ENCODE assay signal across 9 mouse cellular contexts in the genomic region with DNA sequence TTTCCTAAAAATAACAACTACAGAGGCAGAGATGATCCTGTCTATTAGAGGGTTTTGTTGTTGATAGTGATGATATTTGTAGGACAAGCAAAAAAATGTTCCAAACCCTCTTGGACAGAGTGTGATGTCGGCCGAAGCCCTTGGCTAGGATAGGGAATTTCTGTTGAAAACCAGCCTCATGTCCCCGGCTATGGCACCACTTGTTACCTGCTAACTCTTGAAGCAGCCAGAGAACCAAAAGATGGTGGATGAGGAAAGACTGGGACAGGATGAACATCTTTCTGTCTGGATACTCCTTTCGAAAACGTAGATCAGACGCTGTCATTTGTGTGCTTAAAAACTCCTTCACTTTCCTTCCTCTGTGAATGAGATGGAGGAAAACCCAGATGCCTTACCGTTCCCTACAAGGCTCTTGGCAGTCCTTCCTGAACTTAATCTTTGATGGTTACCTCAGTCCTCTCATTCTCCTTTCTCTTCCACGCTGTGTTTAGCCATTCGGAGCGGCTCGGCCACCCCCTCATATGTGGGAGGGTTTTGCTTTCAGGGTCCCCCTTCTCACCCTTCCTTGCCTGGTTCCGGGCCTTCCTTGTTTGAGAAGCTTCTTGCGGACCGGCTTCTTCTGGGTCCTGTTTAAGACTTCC. TPM values are rescaled to one million over a fixed set of nuclear protein-coding genes. Genes with fewer than 3 reads are reported as not detected.
DNase-seq lines count a peak whose midpoint lies in the region; ATAC-seq lines count a peak whose summit lies in the region.
"Had no signal": no experiment of that assay in that cellular context is flagged by ENCODE, and none has a peak within 500 bp of the region (broad histone marks: within the 10 kb centered on the region; RNA-seq: fewer than 3 reads in every experiment).

No protein-coding gene starts in this region.

- no peak for ATAC-seq in hindbrain, embryonic 16.5 days
- ATAC-seq in midbrain, embryonic 16.5 days = no peak

- peak overlapping the region; percentile 82 for H3K4me2 ChIP-seq in hindbrain, embryonic 16.5 days (ENCODE audit: low read length)
- peak overlapping the region; percentile 93 for H3K4me2 ChIP-seq in midbrain, embryonic 16.5 days (ENCODE audit: low read length)

- H3K9ac ChIP-seq in hindbrain, embryonic 16.5 days (ENCODE audit: low read depth, low read length) = peak overlapping the region; percentile 97
- peak overlapping the region; percentile 95 for H3K9ac ChIP-seq in midbrain, embryonic 16.5 days (ENCODE audit: low read depth, low read length)

- peaks cover 28% of the 10 kb centered on the region for H3K4me1 ChIP-seq in embryonic facial prominence, embryonic 10.5 days
- peaks cover 27% of the 10 kb centered on the region for H3K4me1 ChIP-seq in hindbrain, embryonic 16.5 days (ENCODE audit: control insufficient read depth, insufficient read depth, low read depth, low read length)
- H3K4me1 ChIP-seq in midbrain, embryonic 16.5 days (ENCODE audit: control insufficient read depth, insufficient read depth, low read length) = peaks cover 24% of the 10 kb centered on the region

- peaks cover 25% of the 10 kb centered on the region for H3K27me3 ChIP-seq in embryonic facial prominence, embryonic 10.5 days (replicated peaks; ENCODE audit: low read depth, poor library complexity, severe bottlenecking)
- no peaks in the 10 kb centered on the region for H3K27me3 ChIP-seq in hindbrain, embryonic 16.5 days (replicated peaks; ENCODE audit: control insufficient read depth, insufficient read depth, low read length)
- no peaks in the 10 kb centered on the region for H3K27me3 ChIP-seq in midbrain, embryonic 16.5 days (ENCODE audit: control insufficient read depth, insufficient read depth, low read depth, low read length)

- no peak overlapping the region for H3K27ac ChIP-seq in embryonic facial prominence, embryonic 10.5 days (replicated peaks)
- H3K27ac ChIP-seq in hindbrain, embryonic 16.5 days (ENCODE audit: low read depth, low read length) = no peak overlapping the region; the same call in 1 of the 2 replicates
- H3K27ac ChIP-seq in midbrain, embryonic 16.5 days (ENCODE audit: low read length) = no peak overlapping the region

- WGBS in embryonic facial prominence, embryonic 10.5 days = 74% methylated on average over 14 of the region's 14 CpGs
- 61% methylated on average over 14 of the region's 14 CpGs for WGBS in hindbrain, embryonic 16.5 days
- WGBS in midbrain, embryonic 16.5 days = 62% methylated on average over 14 of the region's 14 CpGs

- H3K9me3 ChIP-seq in embryonic facial prominence, embryonic 10.5 days = no peaks in the 10 kb centered on the region
- no peaks in the 10 kb centered on the region for H3K9me3 ChIP-seq in hindbrain, embryonic 16.5 days (ENCODE audit: control insufficient read depth, low read length)
- no peaks in the 10 kb centered on the region for H3K9me3 ChIP-seq in midbrain, embryonic 16.5 days (replicated peaks; ENCODE audit: control insufficient read depth, low read length, poor library complexity, severe bottlenecking)

- peak overlapping the region; percentile 95 for H3K4me3 ChIP-seq in embryonic facial prominence, embryonic 10.5 days
- peak overlapping the region; percentile 96 for H3K4me3 ChIP-seq in hindbrain, embryonic 16.5 days (ENCODE audit: low read length)
- H3K4me3 ChIP-seq in midbrain, embryonic 16.5 days (ENCODE audit: low read depth, low read length) = peak overlapping the region; percentile 95

- H3K36me3 ChIP-seq in embryonic facial prominence, embryonic 10.5 days (replicated peaks) = no peaks in the 10 kb centered on the region
- no peaks in the 10 kb centered on the region for H3K36me3 ChIP-seq in hindbrain, embryonic 16.5 days (ENCODE audit: control insufficient read depth, insufficient read depth, low read length)
- H3K36me3 ChIP-seq in midbrain, embryonic 16.5 days (ENCODE audit: control insufficient read depth, insufficient read depth, low read length) = no peaks in the 10 kb centered on the region

- DNase-seq in layer of hippocampus, adult 11-12 months (ENCODE audit: low spot score) = peak; percentile 32
- no peak for DNase-seq in layer of hippocampus, adult 9-11 months
- no peak for DNase-seq in embryonic facial prominence, embryonic 10.5 days (ENCODE audit: low spot score)
- no peak for DNase-seq in adrenal gland, postnatal 10 days
- no peak for DNase-seq in cerebellum, adult 11-12 months
- no peak for DNase-seq in thymus, postnatal 0 days (ENCODE audit: low spot score)
- DNase-seq: thymus, postnatal 25 days had no signal

RNA-seq across cellular contexts. Expression of a gene that starts 1.1 kb away (rescaled TPM):
- polyA plus RNA-seq in embryonic facial prominence, embryonic 10.5 days (2016; fragmentation: Nextera tagmentation; extraction: Ambion mirVana) = 81.1 and 82.7 TPM in 2 replicates
- polyA plus RNA-seq in hindbrain, embryonic 16.5 days (2015; fragmentation: Nextera tagmentation; extraction: Ambion mirVana) = 134 and 144 TPM in 2 replicates
- 137 and 144 TPM in 2 replicates for polyA plus RNA-seq in midbrain, embryonic 16.5 days (2015; fragmentation: Nextera tagmentation; extraction: Ambion mirVana)
- 100 to 1,000 TPM in 1 of 2 experiments, 10 to 100 TPM in 1; 92.2 to 106 TPM for total RNA-seq in adrenal gland, postnatal 10 days (2021)
- polyA plus RNA-seq in thymus, postnatal 0 days (2015; fragmentation: Nextera tagmentation; extraction: Ambion mirVana) = 73.8 and 85.4 TPM in 2 replicates

RNA-seq across cellular contexts. Expression of a gene that starts 26.7 kb away (rescaled TPM):
- 13.9 and 14.0 TPM in 2 replicates for polyA plus RNA-seq in embryonic facial prominence, embryonic 10.5 days (2016; fragmentation: Nextera tagmentation; extraction: Ambion mirVana)
- 15.2 and 15.4 TPM in 2 replicates for polyA plus RNA-seq in hindbrain, embryonic 16.5 days (2015; fragmentation: Nextera tagmentation; extraction: Ambion mirVana)
- 15.4 and 15.7 TPM in 2 replicates for polyA plus RNA-seq in midbrain, embryonic 16.5 days (2015; fragmentation: Nextera tagmentation; extraction: Ambion mirVana)
- 10 to 100 TPM; 12.3 to 14.3 TPM for total RNA-seq in adrenal gland, postnatal 10 days (2021)
- polyA plus RNA-seq in thymus, postnatal 0 days (2015; fragmentation: Nextera tagmentation; extraction: Ambion mirVana) = 6.5 and 8.0 TPM in 2 replicates

RNA-seq across cellular contexts. Expression of a gene that starts 27.1 kb away (rescaled TPM):
- 112 and 122 TPM in 2 replicates for polyA plus RNA-seq in embryonic facial prominence, embryonic 10.5 days (2016; fragmentation: Nextera tagmentation; extraction: Ambion mirVana)
- 104 and 105 TPM in 2 replicates for polyA plus RNA-seq in hindbrain, embryonic 16.5 days (2015; fragmentation: Nextera tagmentation; extraction: Ambion mirVana)
- polyA plus RNA-seq in midbrain, embryonic 16.5 days (2015; fragmentation: Nextera tagmentation; extraction: Ambion mirVana) = 99.2 and 110 TPM in 2 replicates
- total RNA-seq in adrenal gland, postnatal 10 days (2021) = 10 to 100 TPM; 57.5 to 58.1 TPM
- polyA plus RNA-seq in thymus, postnatal 0 days (2015; fragmentation: Nextera tagmentation; extraction: Ambion mirVana) = 97.7 and 101 TPM in 2 replicates

RNA-seq across cellular contexts. Expression of a gene that starts 44.9 kb away (rescaled TPM):
- polyA plus RNA-seq in embryonic facial prominence, embryonic 10.5 days (2016; fragmentation: Nextera tagmentation; extraction: Ambion mirVana) = not detected in 2 replicates
- polyA plus RNA-seq in hindbrain, embryonic 16.5 days (2015; fragmentation: Nextera tagmentation; extraction: Ambion mirVana) = 0.12 and 0.28 TPM in 2 replicates
- 0.21 TPM in 1 of 2 replicates, not detected in the other for polyA plus RNA-seq in midbrain, embryonic 16.5 days (2015; fragmentation: Nextera tagmentation; extraction: Ambion mirVana)
- not detected for total RNA-seq in adrenal gland, postnatal 10 days (2021)
- polyA plus RNA-seq in thymus, postnatal 0 days (2015; fragmentation: Nextera tagmentation; extraction: Ambion mirVana) = not detected in 2 replicates

RNA-seq across cellular contexts. Expression of a gene that starts 46.1 kb away (rescaled TPM):
- polyA plus RNA-seq in embryonic facial prominence, embryonic 10.5 days (2016; fragmentation: Nextera tagmentation; extraction: Ambion mirVana) = not detected in 2 replicates
- polyA plus RNA-seq in hindbrain, embryonic 16.5 days (2015; fragmentation: Nextera tagmentation; extraction: Ambion mirVana) = 0.30 and 0.59 TPM in 2 replicates
- 0.51 TPM in 1 of 2 replicates, not detected in the other for polyA plus RNA-seq in midbrain, embryonic 16.5 days (2015; fragmentation: Nextera tagmentation; extraction: Ambion mirVana)
- total RNA-seq in adrenal gland, postnatal 10 days (2021) = not detected
- not detected in 2 replicates for polyA plus RNA-seq in thymus, postnatal 0 days (2015; fragmentation: Nextera tagmentation; extraction: Ambion mirVana)
